Mouse (Mus musculus) cerebellum, adult 9-10 months (tissue): ENCODE results near the gene Btbd35f21.
"Not testable (repeated sequence)": the region's sequence is repeated elsewhere in the genome, so short reads cannot be mapped to it uniquely, and the experiment has no call there.

ENCODE experiments used
- DNase-seq: peaks from one replicate; pipeline ENCODE4 v3.0.0; 2022

Gene Btbd35f21

DNA sequence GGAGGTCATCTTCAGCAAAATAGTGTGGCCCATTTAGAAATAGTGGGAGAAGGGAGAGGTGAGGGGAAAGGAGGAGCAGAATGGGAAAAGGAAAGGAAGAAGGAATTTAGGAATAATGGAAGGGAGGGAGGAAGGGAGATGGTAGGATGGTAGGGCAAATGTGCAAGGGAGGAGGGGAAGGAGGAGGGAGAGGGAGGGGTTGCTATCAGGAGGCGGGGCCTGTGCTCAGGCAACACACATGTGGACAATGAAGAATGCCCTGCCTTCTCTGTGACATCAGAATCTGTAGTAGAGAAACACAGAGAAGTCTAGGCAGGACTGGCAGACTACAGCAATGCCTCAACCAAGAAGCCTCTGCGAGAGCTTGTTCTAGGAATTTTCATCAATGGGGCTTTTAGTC is at the start of gene Btbd35f21:
Gene Btbd35f21 (plus strand): TSS at position 301 of the 400 bp plus-strand sequence.
- DNase-seq, result not testable (repeated sequence)
